Mouse (Mus musculus): ENCODE measurements around the gene Syngr4. TPM values are rescaled to one million over a fixed set of nuclear protein-coding genes. Genes with fewer than 3 reads are reported as not detected.
"Not testable (repeated sequence)": the region's sequence is repeated elsewhere in the genome, so short reads cannot be mapped to it uniquely, and the experiment has no call there.

The Syngr4 gene
- polyA plus RNA-seq (2015; fragmentation: Nextera tagmentation; extraction: Ambion mirVana): 0.62 and 0.98 TPM in 2 replicates

- H3K27me3 ChIP-seq (replicated peaks; ENCODE audit: control insufficient read depth, insufficient read depth, low read length): no peaks in the 10 kb centered on the region
- peak; percentile 87 for ATAC-seq
- under 1% methylated on average over 40 of the region's 40 CpGs for WGBS
Observed at GRCm38 (mm10) chr7:45896517-45897257, at the start of gene Syngr4, which contains the start of gene Tmem143. Gene Syngr4 (minus strand): TSS chr7:45896714. Gene Tmem143 (plus strand): TSS chr7:45896941.

DNA sequence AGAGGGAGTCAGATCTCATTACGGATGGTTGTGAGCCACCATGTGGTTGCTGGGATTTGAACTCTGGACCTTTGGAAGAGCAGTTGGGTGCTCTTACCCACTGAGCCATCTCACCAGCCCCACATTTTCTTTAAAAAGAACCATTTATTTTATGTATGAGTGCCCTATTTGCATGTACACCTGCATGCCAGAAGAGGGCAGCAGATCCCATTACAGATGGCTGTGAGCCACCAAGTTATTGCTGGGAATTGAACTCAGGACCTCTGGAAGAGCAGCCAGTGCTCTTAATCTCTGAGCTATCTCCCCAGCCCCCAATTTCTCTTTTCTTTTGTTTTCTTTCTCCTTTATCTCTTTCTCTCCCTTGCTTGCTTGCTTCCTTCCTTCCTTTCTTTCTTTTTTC lies 46.8 kb upstream of the Syngr4 start:
- not testable (repeated sequence) for H3K4me1 ChIP-seq (ENCODE audit: control insufficient read depth, insufficient read depth, low read length); H3K36me3 ChIP-seq (ENCODE audit: control insufficient read depth, insufficient read depth, low read length); H3K9me3 ChIP-seq (ENCODE audit: control insufficient read depth, low read length); H3K27ac ChIP-seq (ENCODE audit: low read length); H3K4me2 ChIP-seq (ENCODE audit: low read depth, low read length); H3K9ac ChIP-seq (ENCODE audit: low read depth, low read length); H3K27me3 ChIP-seq (replicated peaks; ENCODE audit: control insufficient read depth, insufficient read depth, low read length); H3K4me3 ChIP-seq (ENCODE audit: low read length); ATAC-seq
- WGBS: no CpG with 5 or more reads among the region's 1 CpGs

More at GRCm38 (mm10) chr7:45896517-45897257, at the start of gene Syngr4, which contains the start of gene Tmem143:
- Histone ChIP-seq H3K36me3 (ENCODE audit: control insufficient read depth, insufficient read depth, low read length) (no peaks in the 10 kb centered on the region), H3K4me3 (ENCODE audit: low read length) (peak within 1 kb of the TSS; percentile 51), H3K27ac (ENCODE audit: low read length) (peak within 1 kb of the TSS; percentile 87), H3K9me3 (ENCODE audit: control insufficient read depth, low read length) (no peaks in the 10 kb centered on the region), H3K9ac (ENCODE audit: low read depth, low read length) (peak within 1 kb of the TSS; percentile 73), H3K4me2 (ENCODE audit: low read depth, low read length) (peak within 1 kb of the TSS; percentile 95), H3K4me1 (ENCODE audit: control insufficient read depth, insufficient read depth, low read length) (peaks cover 7% of the 10 kb centered on the region; the same call in 1 of the 2 replicates)

- no peaks in the 10 kb centered on the region for H3K9me3 ChIP-seq (ENCODE audit: control insufficient read depth, low read length)
- H3K4me3 ChIP-seq (ENCODE audit: low read length): no peak overlapping the region
- H3K4me2 ChIP-seq (ENCODE audit: low read depth, low read length): no peak overlapping the region
- 84% methylated on average over 9 of the region's 9 CpGs for WGBS
- no peaks in the 10 kb centered on the region for H3K27me3 ChIP-seq (replicated peaks; ENCODE audit: control insufficient read depth, insufficient read depth, low read length)
- no peak overlapping the region for H3K9ac ChIP-seq (ENCODE audit: low read depth, low read length)
- no peaks in the 10 kb centered on the region for H3K36me3 ChIP-seq (ENCODE audit: control insufficient read depth, insufficient read depth, low read length)
- ATAC-seq: no peak
- no peak overlapping the region for H3K27ac ChIP-seq (ENCODE audit: low read length)
- H3K4me1 ChIP-seq (ENCODE audit: control insufficient read depth, insufficient read depth, low read length): no peaks in the 10 kb centered on the region
Observed at GRCm38 (mm10) chr7:45941986-45942385, 45.5 kb upstream of the Syngr4 start.

DNA sequence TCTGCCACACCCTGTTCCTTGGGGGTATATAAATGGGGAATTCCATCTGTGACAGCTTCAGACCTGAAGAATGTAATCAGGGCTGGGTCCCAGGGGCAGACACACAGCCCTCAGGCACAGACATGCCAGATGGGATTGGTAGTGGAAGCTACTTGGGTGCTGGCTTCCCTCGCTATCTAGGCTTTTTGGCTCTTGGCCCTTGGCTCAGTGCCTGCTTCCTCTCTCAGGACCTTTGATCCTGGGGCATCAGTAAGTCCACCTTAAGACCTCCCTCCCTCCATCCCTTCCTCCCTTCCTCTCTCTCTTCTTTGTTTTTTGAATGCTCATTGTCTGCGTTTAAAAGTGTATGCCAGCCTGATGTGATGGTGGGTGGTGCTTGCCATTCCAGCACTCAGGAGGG lies 43.3 kb upstream of the Syngr4 start:
- H3K9me3 ChIP-seq (ENCODE audit: control insufficient read depth, low read length): no peaks in the 10 kb centered on the region
- H3K27ac ChIP-seq (ENCODE audit: low read length): no peak overlapping the region
- WGBS: 32% methylated on average over 2 of the region's 2 CpGs
- H3K4me1 ChIP-seq (ENCODE audit: control insufficient read depth, insufficient read depth, low read length): no peaks in the 10 kb centered on the region
- no peak overlapping the region for H3K9ac ChIP-seq (ENCODE audit: low read depth, low read length)
- no peak overlapping the region for H3K4me2 ChIP-seq (ENCODE audit: low read depth, low read length)
- no peaks in the 10 kb centered on the region for H3K36me3 ChIP-seq (ENCODE audit: control insufficient read depth, insufficient read depth, low read length)
- no peak overlapping the region for H3K4me3 ChIP-seq (ENCODE audit: low read length)
- H3K27me3 ChIP-seq (replicated peaks; ENCODE audit: control insufficient read depth, insufficient read depth, low read length): no peaks in the 10 kb centered on the region
- ATAC-seq: no peak

- Histone ChIP-seq H3K27me3 (replicated peaks; ENCODE audit: control insufficient read depth, insufficient read depth, low read length) (no peaks in the 10 kb centered on the region), H3K4me3 (ENCODE audit: low read length) (no peak overlapping the region), H3K4me2 (ENCODE audit: low read depth, low read length) (no peak overlapping the region), H3K27ac (ENCODE audit: low read length) (no peak overlapping the region), H3K9me3 (ENCODE audit: control insufficient read depth, low read length) (0 out of 2 replicates have a peak, but pooled peaks cover 6% of the 10 kb centered on the region), H3K36me3 (ENCODE audit: control insufficient read depth, insufficient read depth, low read length) (no peaks in the 10 kb centered on the region), H3K9ac (ENCODE audit: low read depth, low read length) (no peak overlapping the region), H3K4me1 (ENCODE audit: control insufficient read depth, insufficient read depth, low read length) (no peaks in the 10 kb centered on the region)
- peak; percentile 59; the same call in 1 of the 2 replicates for ATAC-seq
- WGBS: 17% methylated on average over 7 of the region's 7 CpGs
Observed at GRCm38 (mm10) chr7:45935114-45935513, 38.6 kb upstream of the Syngr4 start.

- H3K27me3 ChIP-seq (replicated peaks; ENCODE audit: control insufficient read depth, insufficient read depth, low read length); H3K4me1 ChIP-seq (ENCODE audit: control insufficient read depth, insufficient read depth, low read length); H3K9me3 ChIP-seq (ENCODE audit: control insufficient read depth, low read length); ATAC-seq; H3K27ac ChIP-seq (ENCODE audit: low read length); H3K4me2 ChIP-seq (ENCODE audit: low read depth, low read length); H3K9ac ChIP-seq (ENCODE audit: low read depth, low read length); H3K4me3 ChIP-seq (ENCODE audit: low read length); H3K36me3 ChIP-seq (ENCODE audit: control insufficient read depth, insufficient read depth, low read length): not testable (repeated sequence)
- 86% methylated on average over 12 of the region's 12 CpGs for WGBS
Observed at GRCm38 (mm10) chr7:45933766-45934165, 37.3 kb upstream of the Syngr4 start.

DNA sequence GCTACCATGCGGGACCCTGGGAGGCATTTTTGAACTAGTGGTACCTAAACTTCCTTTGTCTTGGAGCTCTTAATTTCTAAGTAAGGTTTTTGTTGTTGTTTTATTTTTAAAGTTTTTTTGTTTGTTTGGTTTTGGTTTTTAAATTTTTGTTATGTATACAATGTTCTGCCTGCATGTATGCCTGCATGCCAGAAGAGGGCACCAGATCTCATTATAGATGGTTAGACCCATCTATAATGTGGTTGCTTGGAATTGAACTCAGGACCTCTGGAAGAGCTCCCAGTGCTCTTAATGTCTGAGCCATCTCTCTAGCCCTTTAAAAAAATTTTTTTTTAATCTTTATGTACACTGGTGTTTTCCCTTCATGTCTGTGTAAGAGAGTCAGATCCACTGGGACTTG lies 33.2 kb upstream of the Syngr4 start:
- ATAC-seq: no peak
- Histone ChIP-seq H3K27ac (ENCODE audit: low read length) (no peak overlapping the region), H3K4me3 (ENCODE audit: low read length) (no peak overlapping the region), H3K27me3 (replicated peaks; ENCODE audit: control insufficient read depth, insufficient read depth, low read length) (no peaks in the 10 kb centered on the region), H3K9ac (ENCODE audit: low read depth, low read length) (no peak overlapping the region), H3K36me3 (ENCODE audit: control insufficient read depth, insufficient read depth, low read length) (no peaks in the 10 kb centered on the region), H3K9me3 (ENCODE audit: control insufficient read depth, low read length) (0 out of 2 replicates have a peak, but pooled peaks cover 6% of the 10 kb centered on the region), H3K4me2 (ENCODE audit: low read depth, low read length) (no peak overlapping the region), H3K4me1 (ENCODE audit: control insufficient read depth, insufficient read depth, low read length) (no peaks in the 10 kb centered on the region)
- WGBS: 95% methylated on average over 1 of the region's 1 CpGs

DNA sequence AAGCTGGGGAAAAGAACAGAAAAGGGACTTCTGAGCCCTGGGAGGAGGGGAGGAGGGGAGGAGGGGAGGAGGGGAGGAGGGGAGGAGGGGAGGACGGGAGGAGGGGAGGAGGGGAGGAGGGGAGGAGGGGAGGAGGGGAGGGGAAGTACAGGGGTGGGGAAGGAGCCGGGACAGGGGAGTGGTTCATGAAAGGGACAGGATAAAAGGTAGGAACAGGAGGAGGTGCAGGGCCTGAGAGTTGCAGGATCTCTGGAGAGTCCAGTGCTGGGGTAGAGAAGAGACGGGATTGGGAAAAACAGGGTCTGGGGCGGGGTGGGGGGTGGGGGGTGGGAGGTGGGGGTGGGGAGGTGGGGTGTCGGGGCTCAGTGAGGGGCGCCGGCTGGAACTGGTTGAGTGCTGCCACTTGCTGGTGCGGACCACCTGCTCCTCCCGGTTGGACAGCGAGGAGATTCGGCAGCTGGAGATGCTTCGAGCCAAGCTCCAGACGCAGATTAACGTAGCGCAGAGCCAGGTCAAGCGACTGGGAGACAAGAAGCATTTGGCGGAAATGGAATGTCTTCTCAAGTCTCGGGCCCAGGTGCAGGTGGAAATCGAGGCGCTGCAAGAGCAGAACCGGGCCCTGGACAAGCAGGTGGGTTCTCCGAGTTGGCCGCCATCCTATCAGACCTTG lies 32.2 kb upstream of the Syngr4 start:
- WGBS: 16% methylated on average over 19 of the region's 23 CpGs
- H3K4me3 ChIP-seq (ENCODE audit: low read length): no peak overlapping the region
- H3K4me2 ChIP-seq (ENCODE audit: low read depth, low read length): no peak overlapping the region
- no peak overlapping the region for H3K9ac ChIP-seq (ENCODE audit: low read depth, low read length)
- H3K4me1 ChIP-seq (ENCODE audit: control insufficient read depth, insufficient read depth, low read length): no peaks in the 10 kb centered on the region
- 0 out of 2 replicates have a peak, but pooled peaks cover 6% of the 10 kb centered on the region for H3K9me3 ChIP-seq (ENCODE audit: control insufficient read depth, low read length)
- no peaks in the 10 kb centered on the region for H3K36me3 ChIP-seq (ENCODE audit: control insufficient read depth, insufficient read depth, low read length)
- ATAC-seq: no peak
- no peak overlapping the region for H3K27ac ChIP-seq (ENCODE audit: low read length)
- H3K27me3 ChIP-seq (replicated peaks; ENCODE audit: control insufficient read depth, insufficient read depth, low read length): no peaks in the 10 kb centered on the region

DNA sequence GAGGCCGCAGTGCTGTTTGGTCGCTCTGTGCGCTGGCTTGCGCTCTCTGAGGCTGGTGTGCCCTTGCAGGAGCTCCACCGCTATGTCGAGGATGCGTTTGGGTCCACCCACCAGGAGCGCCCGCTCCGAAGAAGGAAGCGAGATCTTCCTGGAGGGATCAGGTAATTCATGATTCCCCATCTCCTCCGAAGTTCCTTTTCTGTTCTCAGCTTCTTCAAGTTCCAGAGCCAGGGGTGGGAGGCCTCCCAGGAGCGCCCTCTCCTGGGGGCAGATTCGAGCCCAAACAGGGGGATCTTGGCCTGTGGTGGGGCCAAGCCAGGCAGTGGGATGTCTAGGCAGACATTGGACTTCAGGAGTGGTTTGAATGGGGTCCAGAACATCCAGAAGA lies 27.9 kb upstream of the Syngr4 start:
- Histone ChIP-seq H3K27ac (ENCODE audit: low read length) (peak overlapping the region; percentile 94; the same call in 1 of the 2 replicates), H3K9ac (ENCODE audit: low read depth, low read length) (peak overlapping the region; percentile 60), H3K4me1 (ENCODE audit: control insufficient read depth, insufficient read depth, low read length) (peaks cover 28% of the 10 kb centered on the region), H3K36me3 (ENCODE audit: control insufficient read depth, insufficient read depth, low read length) (no peaks in the 10 kb centered on the region), H3K27me3 (replicated peaks; ENCODE audit: control insufficient read depth, insufficient read depth, low read length) (no peaks in the 10 kb centered on the region), H3K4me2 (ENCODE audit: low read depth, low read length) (peak overlapping the region; percentile 66), H3K9me3 (ENCODE audit: control insufficient read depth, low read length) (no peaks in the 10 kb centered on the region), H3K4me3 (ENCODE audit: low read length) (peak overlapping the region; percentile 53)
- no peak for ATAC-seq
- WGBS: 17% methylated on average over 14 of the region's 14 CpGs
